Mouse (Mus musculus) C2C12 (cell line): ENCODE results near the gene Cbs.

Experiments
- CEBPB ChIP-seq: IDR thresholded peaks from one replicate; pipeline ENCODE4 v1.6.1; 2011; ENCODE audit warnings: low read depth, mild to moderate bottlenecking, control low read depth, moderate library complexity
- CTCF ChIP-seq: IDR thresholded peaks from one replicate; pipeline ENCODE4 v1.5.1; 2011; ENCODE audit not compliant: control insufficient read depth, insufficient read depth, insufficient read length
- FOSL1 ChIP-seq: IDR thresholded peaks from one replicate; pipeline ENCODE4 v1.8.0; 2011; ENCODE audit warnings: mild to moderate bottlenecking, low read length; ENCODE audit not compliant: poor library complexity, insufficient read depth, severe bottlenecking
- MAX ChIP-seq: IDR thresholded peaks from one replicate; pipeline ENCODE4 v1.6.1; 2011; ENCODE audit warnings: mild to moderate bottlenecking, control low read depth
- MYOD1 ChIP-seq: IDR thresholded peaks from one replicate; pipeline ENCODE4 v1.6.1; 2011; ENCODE audit warnings: low read depth; ENCODE audit not compliant: control insufficient read depth, insufficient read length
- MYOG ChIP-seq: IDR thresholded peaks from one replicate; pipeline ENCODE4 v1.6.1; 2011; ENCODE audit not compliant: control insufficient read depth, insufficient read length; ENCODE audit errors: extremely low read depth
- USF1 ChIP-seq: IDR thresholded peaks from one replicate; pipeline ENCODE4 v1.6.1; 2011; ENCODE audit warnings: low read depth, mild to moderate bottlenecking, control low read depth, moderate library complexity

DNA sequence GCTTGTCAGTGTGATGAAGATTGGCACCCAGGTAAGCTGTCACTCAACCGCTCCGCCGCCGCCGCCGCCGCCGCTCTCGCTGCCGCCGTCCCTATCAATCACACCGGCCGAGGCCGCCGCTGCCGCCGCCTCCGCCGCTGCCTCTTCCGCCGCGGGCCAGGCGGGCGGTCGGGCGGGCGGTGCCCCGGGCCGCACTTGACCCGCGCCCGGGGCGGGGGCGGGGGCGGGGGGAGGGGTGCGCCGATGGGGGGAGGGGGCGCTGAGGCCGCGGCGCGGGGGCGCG lies 72.2 kb downstream of the Cbs start:
- TF ChIP-seq CTCF (no peak), USF1 (no peak), MAX (no peak), CEBPB (no peak), MYOD1 (no peak), MYOG (no peak), FOSL1 (no peak)
